Mouse (Mus musculus): Measurements from ENCODE around the gene Map3k21. TPM values are rescaled to one million over a fixed set of nuclear protein-coding genes. Genes with fewer than 3 reads are reported as not detected.

The Map3k21 gene
- polyA plus RNA-seq, 1 experiment = not detected

DNA sequence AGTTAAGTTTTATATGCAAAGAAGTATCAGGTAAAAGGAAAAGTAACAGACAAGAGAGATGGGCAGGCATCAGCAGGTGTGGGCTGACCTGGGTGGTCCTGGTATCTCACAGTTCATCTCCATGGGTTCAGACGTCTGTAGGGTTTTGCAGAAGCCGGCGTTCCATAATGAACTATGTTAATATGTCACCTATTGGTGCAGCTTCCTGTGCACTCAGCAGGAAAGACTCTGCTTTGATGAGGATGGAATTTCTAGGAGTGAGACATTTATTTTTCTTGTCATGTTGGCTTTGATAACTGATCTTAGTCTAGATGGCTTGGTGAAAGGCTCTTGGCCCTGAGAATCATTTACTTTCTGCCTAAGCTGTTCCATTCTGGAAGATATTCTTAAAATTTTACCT, 12.1 kb downstream of the Map3k21 start:
- Histone ChIP-seq H3K4me3 (replicated peaks) (no peak overlapping the region), H3K27me3 (ENCODE audit: control insufficient read depth) (no peaks in the 10 kb centered on the region), H3K4me1 (ENCODE audit: control insufficient read depth) (no peaks in the 10 kb centered on the region), H3K36me3 (ENCODE audit: control insufficient read depth) (no peaks in the 10 kb centered on the region), H3K9me3 (ENCODE audit: control insufficient read depth, low read length) (no peaks in the 10 kb centered on the region)
- TF ChIP-seq GATA1 (IDR thresholded peaks at IDR 0.05; ENCODE audit: low read length) (no peak), TAL1 (IDR thresholded peaks at IDR 0.05; ENCODE audit: low read length) (no peak)

GRCm38 (mm10) chr8:125926636-125927035, 16.4 kb downstream of the Map3k21 start:
- Histone ChIP-seq H3K4me1 (ENCODE audit: control insufficient read depth) (no peaks in the 10 kb centered on the region), H3K4me3 (replicated peaks) (no peak overlapping the region), H3K36me3 (ENCODE audit: control insufficient read depth) (no peaks in the 10 kb centered on the region), H3K27me3 (ENCODE audit: control insufficient read depth) (no peaks in the 10 kb centered on the region), H3K9me3 (ENCODE audit: control insufficient read depth, low read length) (no peaks in the 10 kb centered on the region)
- TF ChIP-seq TAL1 (IDR thresholded peaks at IDR 0.05; ENCODE audit: low read length) = no peak
- no peak for TF ChIP-seq GATA1 (IDR thresholded peaks at IDR 0.05; ENCODE audit: low read length)

DNA sequence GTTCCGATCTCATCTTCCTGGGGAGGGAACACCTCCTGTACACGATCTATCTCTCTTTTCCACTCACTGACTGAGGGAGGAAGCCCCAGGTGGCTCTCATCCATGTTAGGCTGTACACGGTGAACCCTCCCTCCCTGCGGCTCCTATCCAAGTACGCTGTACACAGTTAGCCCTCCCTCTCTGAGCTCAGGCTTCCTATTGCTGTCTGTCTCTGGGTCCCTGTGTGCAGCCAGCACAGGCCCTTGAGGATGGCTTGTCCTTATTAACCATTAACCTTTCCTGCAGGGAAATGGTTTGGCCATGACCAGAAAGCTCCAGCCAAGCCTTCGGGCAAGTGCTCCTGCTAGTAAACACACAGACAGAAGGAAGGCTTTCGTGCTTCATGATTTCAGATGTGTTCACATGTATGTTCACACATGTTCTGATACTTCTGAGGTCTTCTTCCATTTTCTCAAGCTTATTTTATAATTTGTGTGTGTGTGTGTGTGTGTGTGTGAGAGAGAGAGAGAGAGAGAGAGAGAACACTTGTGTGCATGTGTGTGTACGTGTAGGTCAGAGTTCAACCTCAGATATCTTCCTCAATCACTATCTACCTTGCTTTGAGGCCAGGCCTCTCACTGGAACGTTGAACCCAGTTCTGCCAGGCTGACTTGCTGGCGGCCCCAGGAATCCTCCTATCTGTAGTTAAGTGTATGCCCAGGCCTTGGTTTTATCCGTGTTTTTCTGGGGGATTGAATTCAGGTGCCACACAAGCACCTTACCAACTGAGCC, 20.2 kb downstream of the Map3k21 start:
- Histone ChIP-seq H3K27me3 (ENCODE audit: control insufficient read depth) (no peaks in the 10 kb centered on the region), H3K4me1 (ENCODE audit: control insufficient read depth) (no peaks in the 10 kb centered on the region), H3K9me3 (ENCODE audit: control insufficient read depth, low read length) (no peaks in the 10 kb centered on the region; the same call in 1 of the 2 replicates), H3K4me3 (replicated peaks) (no peak overlapping the region), H3K36me3 (ENCODE audit: control insufficient read depth) (no peaks in the 10 kb centered on the region)
- TF ChIP-seq GATA1 (IDR thresholded peaks at IDR 0.05; ENCODE audit: low read length) (no peak), TAL1 (IDR thresholded peaks at IDR 0.05; ENCODE audit: low read length) (no peak)

GRCm38 (mm10) chr8:125931822-125932221, 21.6 kb downstream of the Map3k21 start:
- no peaks in the 10 kb centered on the region; the same call in 1 of the 2 replicates for H3K9me3 ChIP-seq (ENCODE audit: control insufficient read depth, low read length)
- no peak for TF ChIP-seq TAL1 (IDR thresholded peaks at IDR 0.05; ENCODE audit: low read length)
- TF ChIP-seq GATA1 (IDR thresholded peaks at IDR 0.05; ENCODE audit: low read length) = no peak
- H3K4me1 ChIP-seq (ENCODE audit: control insufficient read depth) = no peaks in the 10 kb centered on the region
- no peak overlapping the region for H3K4me3 ChIP-seq (replicated peaks)
- no peaks in the 10 kb centered on the region for H3K27me3 ChIP-seq (ENCODE audit: control insufficient read depth)
- H3K36me3 ChIP-seq (ENCODE audit: control insufficient read depth) = no peaks in the 10 kb centered on the region

DNA sequence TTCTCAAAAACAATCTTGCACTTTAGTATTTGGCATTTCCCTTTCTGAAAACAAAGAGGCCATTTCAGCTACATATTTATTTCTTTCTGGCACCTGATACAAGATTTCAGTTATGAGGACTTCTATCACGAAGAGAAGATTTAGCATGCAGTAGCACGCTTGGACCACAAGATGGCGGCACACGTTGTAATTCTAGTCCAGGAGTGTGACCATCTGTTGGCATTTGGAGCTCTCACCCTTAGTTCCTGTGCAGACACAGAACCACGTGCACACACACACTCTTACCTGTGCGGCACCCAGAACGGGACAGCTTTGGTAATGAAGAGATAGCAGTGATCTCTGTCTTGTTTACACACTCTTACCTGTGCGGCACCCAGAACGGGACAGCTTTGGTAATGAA, 25.4 kb downstream of the Map3k21 start:
- Histone ChIP-seq H3K36me3 (ENCODE audit: control insufficient read depth) (no peaks in the 10 kb centered on the region), H3K4me3 (replicated peaks) (no peak overlapping the region), H3K27me3 (ENCODE audit: control insufficient read depth) (no peaks in the 10 kb centered on the region), H3K9me3 (ENCODE audit: control insufficient read depth, low read length) (no peaks in the 10 kb centered on the region; the same call in 1 of the 2 replicates), H3K4me1 (ENCODE audit: control insufficient read depth) (no peaks in the 10 kb centered on the region)
- TF ChIP-seq GATA1 (IDR thresholded peaks at IDR 0.05; ENCODE audit: low read length) = no peak
- TF ChIP-seq TAL1 (IDR thresholded peaks at IDR 0.05; ENCODE audit: low read length) = no peak

- no peak overlapping the region for H3K4me3 ChIP-seq (replicated peaks)
- no peaks in the 10 kb centered on the region for H3K27me3 ChIP-seq (ENCODE audit: control insufficient read depth)
- no peaks in the 10 kb centered on the region; the same call in 1 of the 2 replicates for H3K9me3 ChIP-seq (ENCODE audit: control insufficient read depth, low read length)
- H3K4me1 ChIP-seq (ENCODE audit: control insufficient read depth) = no peaks in the 10 kb centered on the region
- TF ChIP-seq GATA1 (IDR thresholded peaks at IDR 0.05; ENCODE audit: low read length) (no peak), TAL1 (IDR thresholded peaks at IDR 0.05; ENCODE audit: low read length) (no peak)
- H3K36me3 ChIP-seq (ENCODE audit: control insufficient read depth) = no peaks in the 10 kb centered on the region
These were observed 34.3 kb downstream of the Map3k21 start for GRCm38 (mm10) chr8:125944511-125944910.

DNA sequence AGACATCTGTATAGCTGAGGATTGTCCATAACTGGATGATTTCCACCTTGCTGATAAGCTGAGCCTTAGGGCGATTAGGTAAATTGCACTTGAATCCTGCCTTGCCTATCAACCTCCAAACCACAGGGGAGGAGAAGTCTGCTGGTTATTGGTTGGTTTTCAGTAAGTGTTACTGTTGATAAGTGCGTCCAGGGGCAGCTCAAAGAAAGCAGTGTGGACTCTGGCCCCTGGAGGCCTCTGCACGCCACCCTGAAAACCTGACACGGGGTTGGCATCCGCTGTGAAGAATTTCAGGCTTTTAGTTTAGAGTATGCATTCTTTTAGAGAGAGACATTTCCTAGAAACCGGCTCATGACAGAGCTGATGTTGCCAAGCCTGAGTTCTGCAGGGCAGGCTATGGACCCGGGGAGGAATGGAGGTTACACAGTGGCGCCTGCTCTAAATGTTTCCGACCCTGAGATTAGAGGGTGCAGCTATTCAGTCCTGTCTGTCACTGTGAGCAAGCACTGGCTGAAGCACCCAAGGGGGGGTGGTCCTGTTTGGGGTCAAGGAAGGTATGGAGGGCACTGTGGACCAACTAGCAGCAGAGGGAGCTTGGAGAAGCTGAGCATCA, 38.6 kb downstream of the Map3k21 start:
- no peak overlapping the region for H3K4me3 ChIP-seq (replicated peaks)
- H3K9me3 ChIP-seq (ENCODE audit: control insufficient read depth, low read length) = no peaks in the 10 kb centered on the region; the same call in 1 of the 2 replicates
- peaks cover 2% of the 10 kb centered on the region; the same call in 1 of the 2 replicates for H3K4me1 ChIP-seq (ENCODE audit: control insufficient read depth)
- no peak for TF ChIP-seq TAL1 (IDR thresholded peaks at IDR 0.05; ENCODE audit: low read length)
- TF ChIP-seq GATA1 (IDR thresholded peaks at IDR 0.05; ENCODE audit: low read length) = no peak
- no peaks in the 10 kb centered on the region for H3K36me3 ChIP-seq (ENCODE audit: control insufficient read depth)
- H3K27me3 ChIP-seq (ENCODE audit: control insufficient read depth) = no peaks in the 10 kb centered on the region

DNA sequence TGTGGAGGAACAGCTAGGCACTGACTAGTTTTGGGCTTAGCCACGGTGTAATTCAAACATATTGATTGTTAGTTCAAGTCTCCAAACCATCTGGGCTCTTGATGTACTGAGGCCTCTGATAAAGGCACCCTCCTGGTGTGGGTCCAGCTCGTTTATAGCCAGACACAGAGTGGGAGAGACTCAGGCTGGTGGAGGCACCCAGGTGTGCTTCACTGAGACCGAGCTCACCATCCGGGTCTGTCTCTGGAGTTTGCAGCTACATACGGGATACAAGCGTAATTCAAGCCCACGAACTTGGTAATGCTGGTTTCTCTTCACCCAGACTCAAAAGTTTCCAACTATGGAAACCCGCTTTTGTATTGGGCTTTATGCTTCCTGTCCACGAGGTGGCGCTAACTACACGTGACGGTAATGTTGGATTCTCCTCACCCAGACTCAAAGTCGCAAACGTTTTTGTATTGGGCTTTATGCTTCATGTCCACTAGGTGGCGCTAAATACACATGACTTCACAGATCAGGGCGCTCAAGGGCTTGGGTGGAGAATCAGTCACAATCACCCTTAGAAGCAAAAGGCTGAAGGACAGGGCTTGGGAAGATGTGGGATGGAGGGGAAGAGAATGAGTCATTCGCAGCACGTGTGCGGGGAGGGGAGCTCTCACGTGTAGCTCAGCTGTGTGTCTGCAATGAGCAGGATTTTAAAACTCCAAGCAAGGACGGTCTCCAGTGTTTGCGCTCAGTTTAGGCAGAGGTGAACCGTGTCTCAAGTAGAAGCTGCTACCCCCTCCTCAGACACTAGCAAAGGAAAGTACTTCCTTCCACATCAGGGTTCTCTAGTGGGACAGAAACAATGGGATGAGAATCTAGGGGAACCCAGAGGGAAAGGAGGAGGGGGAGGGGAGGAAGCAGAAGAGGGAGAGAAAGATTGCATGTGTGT, 40.0 kb downstream of the Map3k21 start:
- Histone ChIP-seq H3K4me3 (replicated peaks) (no peak overlapping the region), H3K4me1 (ENCODE audit: control insufficient read depth) (peaks cover 2% of the 10 kb centered on the region; the same call in 1 of the 2 replicates), H3K36me3 (ENCODE audit: control insufficient read depth) (no peaks in the 10 kb centered on the region), H3K9me3 (ENCODE audit: control insufficient read depth, low read length) (no peaks in the 10 kb centered on the region), H3K27me3 (ENCODE audit: control insufficient read depth) (no peaks in the 10 kb centered on the region)
- TF ChIP-seq TAL1 (IDR thresholded peaks at IDR 0.05; ENCODE audit: low read length) = no peak

- Histone ChIP-seq H3K4me3 (replicated peaks) (no peak overlapping the region), H3K27me3 (ENCODE audit: control insufficient read depth) (no peaks in the 10 kb centered on the region), H3K9me3 (ENCODE audit: control insufficient read depth, low read length) (no peaks in the 10 kb centered on the region), H3K36me3 (ENCODE audit: control insufficient read depth) (no peaks in the 10 kb centered on the region), H3K4me1 (ENCODE audit: control insufficient read depth) (peaks cover 2% of the 10 kb centered on the region; the same call in 1 of the 2 replicates)
- no peak for TF ChIP-seq TAL1 (IDR thresholded peaks at IDR 0.05; ENCODE audit: low read length)
- no peak for TF ChIP-seq GATA1 (IDR thresholded peaks at IDR 0.05; ENCODE audit: low read length)
These were observed 45.4 kb downstream of the Map3k21 start for GRCm38 (mm10) chr8:125955671-125956070.

Measured in erythroblast, embryonic 14.5 days (primary cell).